Mouse (Mus musculus) MEL (cell line): ENCODE results near the gene Zfpm1. TPM values are rescaled to one million over a fixed set of nuclear protein-coding genes. Genes with fewer than 3 reads are reported as not detected.

Source experiments
- DNase-seq: peaks from one replicate; pipeline ENCODE4 v3.0.0; 2011; ENCODE audit warnings: low read depth, low spot score
- H3K27ac ChIP-seq: 2 replicates; pipeline ENCODE4 v1.5.1; 2012; ENCODE audit warnings: low read depth, mild to moderate bottlenecking, control low read depth, low read length, moderate library complexity; ENCODE audit not compliant: control insufficient read depth
- H3K27me3 ChIP-seq, 2 experiments: fragments of 150-350 bp in 1 of 2; sonication (generic) in 1 of 2; 2 replicates each; pipeline ENCODE4 v1.6.1; 2012; ENCODE audit warnings: low read length in 2 of 2, mild to moderate bottlenecking in 2 of 2, improper control_type of control experiment in 1 of 2, moderate library complexity in 1 of 2; ENCODE audit not compliant: insufficient read depth in 2 of 2, control insufficient read depth in 1 of 2
- H3K36me3 ChIP-seq, 2 experiments: 2 replicates each; pipeline ENCODE4 v1.6.1; 2012 to 2014; ENCODE audit warnings: low read length in 2 of 2, improper control_type of control experiment in 1 of 2, inconsistent platforms in 1 of 2, mild to moderate bottlenecking in 1 of 2; ENCODE audit not compliant: insufficient read depth in 2 of 2, control insufficient read depth in 1 of 2
- H3K4me1 ChIP-seq, 2 experiments: fragments of 150-350 bp in 1 of 2; sonication (generic) in 1 of 2; 2 replicates each; pipeline ENCODE4 v1.6.1; 2012; ENCODE audit warnings: low read length in 2 of 2, improper control_type of control experiment in 1 of 2, mild to moderate bottlenecking in 1 of 2; ENCODE audit not compliant: insufficient read depth in 2 of 2, control insufficient read depth in 1 of 2
- H3K4me3 ChIP-seq, 2 experiments: fragments of 150-350 bp in 1 of 2; sonication (generic) in 1 of 2; 2 replicates each; pipeline ENCODE4 v1.5.1; 2012; ENCODE audit warnings: low read depth in 2 of 2, low read length in 2 of 2, mild to moderate bottlenecking in 2 of 2, moderate library complexity in 2 of 2, control low read depth in 1 of 2, improper control_type of control experiment in 1 of 2; ENCODE audit not compliant: control insufficient read depth in 1 of 2, insufficient read depth in 1 of 2
- H3K79me2 ChIP-seq: 2 replicates; pipeline ENCODE4 v1.6.1; 2012; ENCODE audit warnings: mild to moderate bottlenecking, low read length, moderate library complexity; ENCODE audit not compliant: control insufficient read depth, poor library complexity, insufficient read depth
- H3K9ac ChIP-seq: 2 replicates; pipeline ENCODE4 v1.6.1; 2012; ENCODE audit warnings: low read depth, mild to moderate bottlenecking, control low read depth, low read length, moderate library complexity; ENCODE audit not compliant: control insufficient read depth, poor library complexity, severe bottlenecking
- H3K9me3 ChIP-seq: fragments of 150-350 bp; sonication (generic); replicated peaks from 2 replicates; pipeline ENCODE4 v1.6.1; 2012; ENCODE audit warnings: mild to moderate bottlenecking, low read length, improper control_type of control experiment, moderate library complexity; ENCODE audit not compliant: insufficient read depth
- BHLHE40 ChIP-seq: IDR thresholded peaks from 2 replicates; pipeline ENCODE4 v1.6.1; 2012; ENCODE audit warnings: low read depth, mild to moderate bottlenecking, inconsistent platforms, low read length, improper control_type of control experiment, borderline replicate concordance
- CHD2 ChIP-seq: IDR thresholded peaks from 2 replicates; pipeline ENCODE4 v1.6.1; 2011; ENCODE audit warnings: low read length, improper control_type of control experiment
- CTCF ChIP-seq, 3 experiments: IDR thresholded peaks in 2 of 3; conservative IDR thresholded peaks in 1 of 3; 2 replicates each; pipeline ENCODE4 v1.5.1; 2011 to 2012; ENCODE audit warnings: low read length in 3 of 3, low read depth in 2 of 3, mild to moderate bottlenecking in 2 of 3, improper control_type of control experiment in 1 of 3, inconsistent platforms in 1 of 3, mixed read lengths in 1 of 3, moderate library complexity in 1 of 3; ENCODE audit not compliant: control insufficient read depth in 1 of 3, insufficient read depth in 1 of 3, poor library complexity in 1 of 3, severe bottlenecking in 1 of 3
- E2F4 ChIP-seq: IDR thresholded peaks from 2 replicates; pipeline ENCODE4 v1.6.1; 2011; ENCODE audit warnings: low read depth, low read length, improper control_type of control experiment, borderline replicate concordance
- ELF1 ChIP-seq: IDR thresholded peaks from 2 replicates; pipeline ENCODE4 v1.6.1; 2014; ENCODE audit warnings: low read depth, mild to moderate bottlenecking, inconsistent platforms, low read length, improper control_type of control experiment, moderate library complexity
- EP300 ChIP-seq, 2 experiments: IDR thresholded peaks; 2 replicates each; pipeline ENCODE4 v1.6.1; 2011; ENCODE audit warnings: improper control_type of control experiment in 2 of 2, low read length in 2 of 2, low read depth in 1 of 2, mild to moderate bottlenecking in 1 of 2
- ETS1 ChIP-seq: IDR thresholded peaks from 2 replicates; pipeline ENCODE4 v1.6.1; 2012; ENCODE audit warnings: low read depth, mild to moderate bottlenecking, inconsistent platforms, low read length, improper control_type of control experiment, moderate library complexity
- GABPA ChIP-seq: IDR thresholded peaks from 2 replicates; pipeline ENCODE4 v1.6.1; 2012; ENCODE audit warnings: low read depth, mild to moderate bottlenecking, inconsistent platforms, low read length, improper control_type of control experiment, moderate library complexity
- HCFC1 ChIP-seq: IDR thresholded peaks from 2 replicates; pipeline ENCODE4 v1.6.1; 2012; ENCODE audit warnings: low read depth, mild to moderate bottlenecking, inconsistent platforms, low read length, improper control_type of control experiment, moderate library complexity
- MAZ ChIP-seq: IDR thresholded peaks from 2 replicates; pipeline ENCODE4 v1.6.1; 2012; ENCODE audit warnings: low read depth, mild to moderate bottlenecking, inconsistent platforms, low read length, improper control_type of control experiment
- MEF2A ChIP-seq: IDR thresholded peaks from 2 replicates; pipeline ENCODE4 v1.6.1; 2014; ENCODE audit warnings: low read depth, mild to moderate bottlenecking, inconsistent platforms, low read length, improper control_type of control experiment; ENCODE audit not compliant: poor library complexity, insufficient replicate concordance, severe bottlenecking; ENCODE audit errors: extremely low read depth
- MXI1 ChIP-seq: IDR thresholded peaks from 2 replicates; pipeline ENCODE4 v1.6.1; 2011; ENCODE audit warnings: mild to moderate bottlenecking, low read depth, low read length, improper control_type of control experiment
- MYB ChIP-seq: IDR thresholded peaks from 2 replicates; pipeline ENCODE4 v1.6.1; 2011; ENCODE audit warnings: mild to moderate bottlenecking, low read depth, low read length, improper control_type of control experiment
- POLR2A ChIP-seq, 2 experiments: IDR thresholded peaks; 2 replicates each; pipeline ENCODE4 v1.6.1; 2011 to 2012; ENCODE audit warnings: low read length in 2 of 2, mild to moderate bottlenecking in 2 of 2, control low read depth in 1 of 2, improper control_type of control experiment in 1 of 2, low read depth in 1 of 2, moderate library complexity in 1 of 2; ENCODE audit not compliant: control insufficient read depth in 1 of 2, insufficient read depth in 1 of 2, poor library complexity in 1 of 2
- POLR2AphosphoS2 ChIP-seq: IDR thresholded peaks from 2 replicates; pipeline ENCODE4 v1.6.1; 2011; ENCODE audit warnings: low read length, improper control_type of control experiment
- RCOR1 ChIP-seq: IDR thresholded peaks from 2 replicates; pipeline ENCODE4 v1.6.1; 2012; ENCODE audit warnings: low read depth, mild to moderate bottlenecking, inconsistent platforms, low read length, improper control_type of control experiment
- SMC3 ChIP-seq: IDR thresholded peaks from 2 replicates; pipeline ENCODE4 v1.6.1; 2011; ENCODE audit warnings: low read depth, low read length, improper control_type of control experiment
- TAL1 ChIP-seq: IDR thresholded peaks from 2 replicates; pipeline ENCODE4 v1.6.1; 2012; ENCODE audit warnings: mild to moderate bottlenecking, inconsistent platforms, low read length, moderate library complexity, mixed read lengths
- TCF12 ChIP-seq: IDR thresholded peaks from 2 replicates; pipeline ENCODE4 v1.6.1; 2014; ENCODE audit warnings: low read depth, mild to moderate bottlenecking, inconsistent platforms, low read length, improper control_type of control experiment, moderate library complexity
- UBTF ChIP-seq: IDR thresholded peaks from 2 replicates; pipeline ENCODE4 v1.6.1; 2012; ENCODE audit warnings: low read depth, mild to moderate bottlenecking, inconsistent platforms, low read length, improper control_type of control experiment, moderate library complexity, borderline replicate concordance; ENCODE audit not compliant: insufficient read depth
- USF2 ChIP-seq, 2 experiments: IDR thresholded peaks; 2 replicates each; pipeline ENCODE4 v1.6.1; 2011 to 2012; ENCODE audit warnings: improper control_type of control experiment in 2 of 2, low read length in 2 of 2, borderline replicate concordance in 1 of 2, inconsistent platforms in 1 of 2, low read depth in 1 of 2, mild to moderate bottlenecking in 1 of 2; ENCODE audit not compliant: insufficient read depth in 1 of 2
- ZC3H11A ChIP-seq: IDR thresholded peaks from 2 replicates; pipeline ENCODE4 v1.6.1; 2012; ENCODE audit warnings: low read depth, mild to moderate bottlenecking, inconsistent platforms, low read length, improper control_type of control experiment
- ZKSCAN1 ChIP-seq: IDR thresholded peaks from 2 replicates; pipeline ENCODE4 v1.6.1; 2012; ENCODE audit warnings: low read depth, mild to moderate bottlenecking, inconsistent platforms, low read length, improper control_type of control experiment, moderate library complexity
- ZMIZ1 ChIP-seq: IDR thresholded peaks from 2 replicates; pipeline ENCODE4 v1.6.1; 2012; ENCODE audit warnings: low read depth, mild to moderate bottlenecking, inconsistent platforms, low read length, improper control_type of control experiment, moderate library complexity
- polyA plus RNA-seq, 2 experiments: library from polyadenylated mRNA; stranded (reverse) in 1 of 2; unstranded in 1 of 2; fragments of >175 nt in 1 of 2; fragments of >200 nt in 1 of 2; gene quantifications; 2 replicates each; pipeline versions ENCODE4 v1.2.1 to v1.2.4; 2012; ENCODE audit warnings: low replicate concordance in 2 of 2, low read depth in 1 of 2; ENCODE audit not compliant: insufficient read length in 2 of 2, insufficient read depth in 1 of 2, missing spikeins in 1 of 2
- total RNA-seq: library from RNA; depleted of rRNA; stranded (reverse); fragments of 300-350 nt; gene quantifications from 2 replicates; pipeline ENCODE4 v1.2.3, GENCODE M21; 2012

The Zfpm1 gene
- total and polyA plus RNA-seq, 3 experiments = 133 to 343 (median 260) TPM

DNA sequence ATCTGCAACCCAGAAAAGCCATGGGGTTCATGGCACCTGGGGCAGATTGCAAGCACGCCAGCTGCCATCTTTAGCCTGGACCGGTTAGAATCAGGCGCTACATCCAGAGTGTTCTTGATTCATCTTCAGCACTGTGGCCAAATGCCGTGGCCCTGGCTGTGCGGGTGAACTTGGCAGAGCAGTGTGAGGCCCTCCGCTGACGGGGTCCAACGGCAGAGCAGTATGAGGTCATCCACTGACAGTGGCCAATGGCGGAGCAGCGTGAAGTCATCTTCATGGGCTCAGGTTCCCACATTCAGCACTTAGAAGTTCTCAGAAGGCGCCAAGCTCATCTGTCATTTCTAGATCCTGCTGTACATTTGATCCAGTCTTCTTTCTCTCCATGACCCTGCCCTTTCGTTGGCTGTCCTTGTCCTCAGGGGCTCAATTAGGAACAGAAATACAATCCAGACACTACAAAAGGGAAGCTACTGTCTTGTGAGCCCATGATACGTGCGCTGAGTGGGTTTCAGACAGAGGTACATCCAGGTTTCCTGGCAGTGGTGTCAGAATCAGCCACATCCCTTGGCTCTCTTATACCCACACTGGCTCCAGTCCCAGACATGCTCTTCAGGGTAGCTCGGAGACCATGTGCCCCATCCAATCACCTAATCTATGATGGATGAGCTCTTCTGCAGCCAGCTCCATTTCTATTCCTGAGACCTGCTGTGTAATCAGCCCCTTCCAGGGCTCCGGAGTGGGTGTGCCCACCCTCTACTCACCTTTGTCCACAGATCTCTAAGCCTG, 41.5 kb upstream of the Zfpm1 start:
- no peaks in the 10 kb centered on the region for H3K27me3 ChIP-seq
- TF ChIP-seq HCFC1 = no peak
- TF ChIP-seq ELF1 = no peak
- TF ChIP-seq ZC3H11A = no peak
- TF ChIP-seq GABPA = no peak
- no peak for TF ChIP-seq MYB

DNA sequence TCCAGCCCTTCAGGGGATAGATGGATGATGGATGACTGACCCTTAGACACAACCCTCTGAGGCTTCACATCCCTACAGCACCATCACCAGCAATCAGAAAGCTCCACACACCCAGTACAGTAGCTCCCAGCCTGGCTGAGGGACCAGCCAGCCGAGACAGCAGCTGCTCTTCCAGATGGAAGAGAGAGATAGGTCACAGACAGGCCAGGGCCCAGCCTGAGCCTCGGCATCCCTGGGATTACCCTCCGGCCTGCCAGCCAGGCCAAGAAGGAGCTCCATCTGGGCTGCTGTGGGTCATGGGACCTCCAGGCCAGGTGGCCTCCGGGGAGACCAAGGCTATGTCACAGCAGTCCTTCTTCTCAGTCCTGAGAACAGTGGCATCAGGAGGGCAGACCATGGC, 38.6 kb upstream of the Zfpm1 start:
- no peaks in the 10 kb centered on the region for H3K36me3 ChIP-seq
- TF ChIP-seq TAL1 = no peak
- TF ChIP-seq ETS1 = no peak
- TF ChIP-seq CHD2 = no peak
- no peak for TF ChIP-seq MAZ
- no peak for TF ChIP-seq ZMIZ1
- no peak for TF ChIP-seq USF2 (IDR thresholded peaks at IDR 0.05; ENCODE audit: borderline replicate concordance in 1 of 2, insufficient read depth in 1 of 2, low read depth in 1 of 2, low read length in 2 of 2)
- TF ChIP-seq ELF1 = no peak
- no peak for TF ChIP-seq HCFC1
- TF ChIP-seq CTCF (IDR thresholded peaks at IDR 0.05 in 2 of 3, conservative IDR thresholded peaks at IDR 0.05 in 1 of 3; ENCODE audit: control insufficient read depth in 1 of 3, insufficient read depth in 1 of 3, low read depth in 2 of 3, low read length in 3 of 3, poor library complexity in 1 of 3, severe bottlenecking in 1 of 3) = no peak
- H3K9ac ChIP-seq = no peak overlapping the region
- no peak overlapping the region for H3K4me3 ChIP-seq
- no peak overlapping the region for H3K27ac ChIP-seq
- no peak for DNase-seq
- H3K4me1 ChIP-seq = no peaks in the 10 kb centered on the region
- no peaks in the 10 kb centered on the region for H3K9me3 ChIP-seq
- H3K79me2 ChIP-seq = no peaks in the 10 kb centered on the region
- no peaks in the 10 kb centered on the region for H3K27me3 ChIP-seq

More for the DNA sequence above, 41.5 kb upstream of the Zfpm1 start:
- H3K4me1 ChIP-seq = no peaks in the 10 kb centered on the region
- no peak overlapping the region for H3K4me3 ChIP-seq
- no peak overlapping the region for H3K27ac ChIP-seq
- H3K36me3 ChIP-seq = no peaks in the 10 kb centered on the region
- H3K79me2 ChIP-seq = no peaks in the 10 kb centered on the region
- DNase-seq = no peak
- H3K9me3 ChIP-seq = no peaks in the 10 kb centered on the region
- no peak overlapping the region for H3K9ac ChIP-seq

DNA sequence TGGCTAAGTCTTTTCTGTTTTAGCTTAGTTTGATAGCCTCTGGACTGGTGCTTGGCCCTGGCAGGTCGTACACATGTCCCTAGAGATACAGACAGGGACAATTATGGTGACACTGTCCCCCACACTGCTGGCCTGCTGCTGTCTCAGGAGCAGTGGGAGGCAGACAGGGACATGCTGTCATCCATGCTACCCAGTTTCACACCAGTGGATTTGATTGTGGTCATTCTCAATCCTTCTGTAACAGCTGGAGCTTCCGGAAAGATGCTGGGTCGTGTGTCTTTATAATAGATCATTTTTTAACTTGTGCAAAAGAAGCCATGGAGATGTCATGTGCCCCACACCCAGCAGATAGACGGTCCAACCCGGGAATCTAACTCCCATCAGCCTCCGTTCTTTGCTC, 36.8 kb upstream of the Zfpm1 start:
- no peak overlapping the region for H3K9ac ChIP-seq
- no peaks in the 10 kb centered on the region for H3K36me3 ChIP-seq
- no peak overlapping the region for H3K27ac ChIP-seq
- no peak overlapping the region for H3K4me3 ChIP-seq
- no peaks in the 10 kb centered on the region for H3K4me1 ChIP-seq
- no peaks in the 10 kb centered on the region for H3K9me3 ChIP-seq
- H3K27me3 ChIP-seq = no peaks in the 10 kb centered on the region
- no peaks in the 10 kb centered on the region for H3K79me2 ChIP-seq
- no peak for DNase-seq
- TF ChIP-seq RCOR1 (no peak), EP300 (IDR thresholded peaks at IDR 0.05; ENCODE audit: low read depth in 1 of 2, low read length in 2 of 2) (no peak), UBTF (no peak), E2F4 (no peak), USF2 (IDR thresholded peaks at IDR 0.05; ENCODE audit: borderline replicate concordance in 1 of 2, insufficient read depth in 1 of 2, low read depth in 1 of 2, low read length in 2 of 2) (no peak), HCFC1 (no peak), SMC3 (no peak), TCF12 (no peak), BHLHE40 (no peak), ZMIZ1 (no peak), MXI1 (no peak), MEF2A (no peak), ZKSCAN1 (no peak), POLR2AphosphoS2 (no peak), ZC3H11A (no peak), POLR2A (IDR thresholded peaks at IDR 0.05; ENCODE audit: control insufficient read depth in 1 of 2, insufficient read depth in 1 of 2, low read depth in 1 of 2, low read length in 2 of 2, poor library complexity in 1 of 2) (no peak)
